Mouse (Mus musculus) embryo, embryonic 9.5 days (tissue): ENCODE measurements around the gene Krtap1-3.

Source experiments
- DNase-seq: peaks from one replicate; pipeline ENCODE4 v3.0.0-alpha.2; 2017; ENCODE audit errors: extremely low spot score

The Krtap1-3 gene

DNA sequence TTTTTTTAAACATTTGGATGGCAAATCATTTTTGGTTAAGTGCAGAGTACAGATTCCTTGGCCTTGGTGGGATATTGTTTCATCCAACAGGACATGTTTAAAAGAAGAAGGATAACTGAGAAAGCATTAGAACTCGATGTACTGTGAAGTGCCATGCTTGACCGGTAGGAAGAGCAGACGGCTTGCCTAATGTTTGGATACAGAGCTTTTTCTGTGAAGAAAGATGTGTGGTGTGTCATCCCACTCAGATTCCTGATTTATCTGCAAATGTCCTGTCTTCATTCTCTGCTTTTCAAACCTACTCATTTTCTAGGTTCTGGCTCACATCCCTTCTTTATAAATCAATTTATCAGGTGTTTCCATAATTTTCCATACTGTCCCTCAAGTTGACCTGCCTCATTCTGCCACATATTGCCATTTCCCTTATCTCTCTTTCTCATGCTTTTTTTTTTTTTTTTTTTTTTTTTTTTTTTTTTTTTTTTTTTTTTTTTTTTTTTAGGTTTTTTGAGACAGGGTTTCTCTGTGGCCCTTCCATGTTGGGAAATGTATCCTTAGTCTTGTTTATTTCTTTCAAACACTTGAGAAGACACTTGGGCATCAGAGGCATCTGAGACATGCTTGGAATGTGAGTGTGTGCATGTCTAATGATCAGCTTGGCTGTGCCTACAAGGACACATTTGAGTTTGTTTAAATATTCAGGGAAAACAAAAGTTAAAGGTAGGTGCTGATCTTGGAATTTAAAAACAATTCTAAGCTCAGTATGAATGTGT is 33.0 kb downstream of the Krtap1-3 start:
- no peak for DNase-seq

- no peak for DNase-seq
These were observed 34.4 kb downstream of the Krtap1-3 start, which contains the start of gene Krtap3-2 for GRCm38 (mm10) chr11:99556753-99557152. Gene Krtap3-2 (minus strand): TSS chr11:99556853.

GRCm38 (mm10) chr11:99556195-99556594 is 34.9 kb downstream of the Krtap1-3 start:
- DNase-seq = no peak

DNA sequence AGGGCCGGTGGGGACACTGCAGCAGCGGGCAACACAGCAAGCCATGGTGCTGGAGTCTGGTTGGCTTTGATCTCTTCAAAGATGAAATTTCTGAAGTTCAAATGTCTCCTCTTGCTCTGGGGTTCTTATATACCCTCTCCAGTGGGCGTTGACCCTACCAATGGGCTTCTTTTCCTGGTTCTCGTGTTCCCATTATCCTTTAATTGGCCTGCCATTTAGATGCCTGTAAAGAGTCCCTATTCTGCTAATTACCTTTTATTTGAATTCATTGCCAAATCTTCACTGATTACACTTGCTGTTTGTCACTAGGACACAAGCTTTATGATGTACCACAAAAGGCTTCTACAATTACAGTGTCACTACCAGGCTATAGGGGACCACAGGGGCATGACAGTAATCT is 40.4 kb downstream of the Krtap1-3 start, which contains the start of gene Krtap3-3:
Gene Krtap3-3, minus strand, starts transcription at position 101 of the 400 bp plus-strand sequence.
- DNase-seq = no peak

GRCm38 (mm10) chr11:99547892-99548291 is 43.2 kb downstream of the Krtap1-3 start:
- no peak for DNase-seq
